Mouse (Mus musculus) spleen, adult 2 months (tissue): ENCODE data around the gene Fgf16. TPM values are rescaled to one million over a fixed set of nuclear protein-coding genes. Genes with fewer than 3 reads are reported as not detected.

Experiments used
- DNase-seq, 2 experiments: peaks; one replicate each; pipeline versions ENCODE4 v3.0.0 to v3.0.0-alpha.2; 2012 to 2021; ENCODE audit warnings: low spot score in 2 of 2, low read depth in 1 of 2
- H3K27ac ChIP-seq: fragments of 200-500 bp; 2 replicates; pipeline ENCODE4 v1.5.1; 2012; ENCODE audit warnings: low read length, inconsistent platforms; ENCODE audit not compliant: insufficient read depth
- H3K27me3 ChIP-seq: fragments of 200-500 bp; 2 replicates; pipeline ENCODE4 v1.6.1; 2012; ENCODE audit warnings: mild to moderate bottlenecking, moderate library complexity, low read length, inconsistent platforms; ENCODE audit not compliant: control insufficient read depth, insufficient read depth
- H3K36me3 ChIP-seq: fragments of 200-500 bp; 2 replicates; pipeline ENCODE4 v1.6.1; 2012; ENCODE audit warnings: mild to moderate bottlenecking, low read length, inconsistent platforms; ENCODE audit not compliant: control insufficient read depth, insufficient read depth
- H3K4me1 ChIP-seq: fragments of 200-500 bp; 2 replicates; pipeline ENCODE4 v1.6.1; 2011; ENCODE audit warnings: inconsistent platforms; ENCODE audit not compliant: control insufficient read depth, insufficient read depth, insufficient read length
- H3K4me3 ChIP-seq: fragments of 200-500 bp; 2 replicates; pipeline ENCODE4 v1.5.1; 2011; ENCODE audit warnings: mild to moderate bottlenecking, inconsistent platforms; ENCODE audit not compliant: insufficient read depth, insufficient read length; ENCODE audit errors: extremely low read depth
- CTCF ChIP-seq: fragments of 200-500 bp; IDR thresholded peaks from 2 replicates; pipeline ENCODE4 v1.5.1; 2011; ENCODE audit warnings: mild to moderate bottlenecking, inconsistent platforms; ENCODE audit not compliant: insufficient read depth, insufficient read length, insufficient replicate concordance; ENCODE audit errors: extremely low read depth
- POLR2A ChIP-seq: fragments of 200-500 bp; IDR thresholded peaks from 2 replicates; pipeline ENCODE4 v1.6.1; 2011; ENCODE audit warnings: low read depth, low read length, inconsistent platforms
- WGBS: fragments of 180-500 bp; shearing (Covaris S2); methylation state at CpG from one replicate; pipeline ENCODE4 v1.1.7; 2018; 5-methylcytosine and 5-hydroxymethylcytosine counted together
- polyA plus RNA-seq: library from polyadenylated mRNA; depleted of rRNA; stranded (reverse); fragments of >200 nt; gene quantifications from 2 replicates; pipeline ENCODE4 v1.2.3, GENCODE M21; 2012

Gene Fgf16
- polyA plus RNA-seq, 1 experiment, result 0.07 TPM

DNA sequence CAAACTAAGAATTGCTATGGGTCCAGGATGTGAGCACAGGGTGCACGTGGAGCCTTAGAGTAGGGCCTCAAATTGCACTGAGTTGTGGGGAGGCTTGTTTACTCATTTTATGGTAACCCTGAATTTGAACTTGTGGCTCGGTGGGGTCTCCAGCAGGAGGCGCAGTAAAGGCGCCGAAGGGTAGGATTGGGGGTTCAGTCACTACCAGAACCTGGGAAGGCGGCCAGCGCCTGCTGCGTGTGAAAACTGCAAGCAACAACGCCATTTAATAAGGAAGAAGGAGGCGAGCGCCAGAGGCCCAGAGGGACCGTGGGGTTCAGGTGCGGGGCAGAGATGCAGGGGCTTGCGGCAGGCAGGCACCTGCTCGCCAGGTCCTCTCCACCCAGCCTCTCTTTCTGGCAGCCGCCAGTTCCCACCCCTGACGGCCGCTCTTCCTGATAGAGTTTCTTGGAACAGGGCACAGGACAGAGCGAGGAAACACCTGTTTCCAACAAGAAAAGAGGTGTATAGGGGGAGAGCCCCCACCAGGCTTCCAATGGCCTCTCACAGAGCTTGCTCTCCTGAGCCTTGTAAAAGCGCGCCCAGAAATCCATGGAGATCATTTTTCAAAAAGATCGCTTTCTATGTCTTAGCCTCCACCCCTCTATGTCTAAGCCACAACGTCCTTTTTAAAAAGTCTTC is 1.1 kb upstream of the Fgf16 start:
- Histone ChIP-seq H3K27ac (no peak overlapping the region), H3K27me3 (peaks cover 11% of the 10 kb centered on the region), H3K4me1 (peaks cover 5% of the 10 kb centered on the region; the same call in 1 of the 2 replicates), H3K36me3 (no peaks in the 10 kb centered on the region), H3K4me3 (no peak overlapping the region)
- DNase-seq, result peak in 1 of 2 experiments; percentile 3
- TF ChIP-seq POLR2A, result no peak
- TF ChIP-seq CTCF, result no peak
- WGBS, result 20% methylated on average over 23 of the region's 23 CpGs

DNA sequence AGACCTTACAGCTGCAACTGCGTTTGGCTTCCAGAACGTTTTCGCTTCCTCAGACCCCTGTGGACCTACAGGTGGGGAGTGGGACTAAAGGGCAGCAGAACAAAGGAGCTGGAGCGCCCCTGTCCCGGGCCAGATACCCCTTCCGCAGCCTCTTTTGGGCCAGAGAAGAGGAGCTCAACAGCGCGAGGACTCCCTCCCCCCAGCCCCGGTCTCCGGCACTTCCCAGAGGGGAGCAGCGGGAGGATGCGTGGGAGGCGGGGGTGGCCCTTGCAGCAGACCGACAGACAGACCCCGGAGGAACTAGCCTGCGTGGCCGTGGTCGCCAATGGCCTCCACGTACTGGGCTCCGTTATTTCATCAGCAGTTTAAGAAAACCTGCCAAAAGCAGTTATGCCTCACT is 467 bp upstream of the Fgf16 start:
- TF ChIP-seq POLR2A (no peak), CTCF (no peak)
- Histone ChIP-seq H3K27ac (no peak overlapping the region), H3K27me3 (peaks cover 11% of the 10 kb centered on the region), H3K4me1 (peaks cover 5% of the 10 kb centered on the region; the same call in 1 of the 2 replicates), H3K36me3 (no peaks in the 10 kb centered on the region), H3K4me3 (peak overlapping the region; percentile 50; the same call in 1 of the 2 replicates)
- WGBS, result 19% methylated on average over 20 of the region's 20 CpGs
- DNase-seq, result no peak

DNA sequence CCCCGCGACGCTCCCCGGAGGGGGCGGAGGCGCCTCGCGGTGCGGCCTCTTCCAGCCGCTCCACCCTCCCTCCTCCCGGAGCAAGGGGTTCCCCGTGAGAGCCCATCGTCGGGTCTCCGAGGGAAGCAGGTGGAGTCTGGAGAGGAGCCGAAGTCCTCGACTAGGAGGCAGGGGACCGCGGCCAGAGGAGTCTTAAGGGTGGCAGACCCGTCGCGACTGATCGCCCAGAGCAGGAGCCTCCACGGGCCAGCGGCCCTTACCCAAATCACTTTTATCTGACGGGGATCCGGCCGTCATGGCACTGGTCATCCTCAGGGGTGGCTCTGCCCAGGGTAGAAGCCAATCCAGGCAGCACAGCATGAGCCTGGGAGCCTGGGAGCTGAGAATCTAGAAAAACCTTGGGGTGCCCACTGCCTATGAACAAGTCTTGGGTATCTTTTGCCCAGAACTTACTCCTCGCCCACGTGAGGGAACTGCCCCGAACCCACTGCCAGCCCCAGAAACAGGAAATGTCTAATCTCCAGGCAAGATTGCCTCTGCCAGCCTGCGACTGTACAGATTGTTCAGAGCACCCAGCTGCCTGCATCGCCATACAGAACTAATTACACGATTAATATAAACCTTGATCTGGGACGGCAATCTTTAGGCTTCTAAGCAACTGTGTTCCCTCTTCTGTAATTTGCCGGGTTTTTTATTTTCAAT is 1.1 kb downstream of the Fgf16 start:
- H3K4me3 ChIP-seq, result peak overlapping the region; percentile 50; the same call in 1 of the 2 replicates
- TF ChIP-seq POLR2A, result no peak
- no peak for TF ChIP-seq CTCF
- 23% methylated on average over 36 of the region's 36 CpGs for WGBS
- no peak overlapping the region for H3K27ac ChIP-seq
- no peak for DNase-seq
- H3K36me3 ChIP-seq, result no peaks in the 10 kb centered on the region
- peaks cover 5% of the 10 kb centered on the region; the same call in 1 of the 2 replicates for H3K4me1 ChIP-seq
- H3K27me3 ChIP-seq, result peaks cover 11% of the 10 kb centered on the region

GRCm38 (mm10) chrX:105766013-105766412 is 1.9 kb downstream of the Fgf16 start:
- Histone ChIP-seq H3K4me3 (no peak overlapping the region), H3K27me3 (peaks cover 11% of the 10 kb centered on the region), H3K36me3 (no peaks in the 10 kb centered on the region), H3K4me1 (peaks cover 5% of the 10 kb centered on the region; the same call in 1 of the 2 replicates), H3K27ac (no peak overlapping the region)
- no peak for DNase-seq
- 69% methylated on average over 6 of the region's 6 CpGs for WGBS
- TF ChIP-seq POLR2A (no peak), CTCF (no peak)

- Histone ChIP-seq H3K27ac (no peak overlapping the region), H3K27me3 (peaks cover 11% of the 10 kb centered on the region)
- 70% methylated on average over 9 of the region's 9 CpGs for WGBS
Observed at GRCm38 (mm10) chrX:105767177-105767764, 3.2 kb downstream of the Fgf16 start.

GRCm38 (mm10) chrX:105767932-105768331 is 3.9 kb downstream of the Fgf16 start:
- no peak overlapping the region for H3K27ac ChIP-seq
- TF ChIP-seq CTCF (no peak), POLR2A (no peak)
- DNase-seq, result no peak
- no peak overlapping the region for H3K4me3 ChIP-seq
- no peaks in the 10 kb centered on the region for H3K36me3 ChIP-seq
- H3K27me3 ChIP-seq, result peaks cover 11% of the 10 kb centered on the region
- peaks cover 5% of the 10 kb centered on the region; the same call in 1 of the 2 replicates for H3K4me1 ChIP-seq
- 89% methylated on average over 3 of the region's 3 CpGs for WGBS

More at GRCm38 (mm10) chrX:105767177-105767764, 3.2 kb downstream of the Fgf16 start:
- H3K36me3 ChIP-seq, result no peaks in the 10 kb centered on the region
- TF ChIP-seq POLR2A (no peak), CTCF (no peak)
- H3K4me3 ChIP-seq, result no peak overlapping the region
- H3K4me1 ChIP-seq, result peaks cover 5% of the 10 kb centered on the region; the same call in 1 of the 2 replicates
- no peak for DNase-seq

DNA sequence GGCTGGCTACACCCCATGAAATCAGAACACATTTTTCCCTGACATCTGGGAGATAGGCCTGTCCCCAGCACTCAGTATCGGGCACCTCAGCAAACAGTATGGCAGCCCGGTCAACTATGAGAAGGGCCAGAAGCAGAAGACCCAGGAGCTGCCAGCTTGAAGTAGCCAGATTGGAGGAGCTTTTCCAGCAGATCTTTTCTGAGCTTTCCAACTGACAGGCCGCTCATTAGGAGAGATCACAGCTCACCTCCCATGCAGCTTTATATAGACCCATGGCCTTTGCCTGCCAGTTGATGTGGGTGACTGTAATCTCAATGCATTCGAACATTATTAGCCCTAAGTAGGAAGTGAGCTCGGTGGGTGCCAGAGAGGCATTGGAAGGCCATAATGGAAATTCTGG is 9.2 kb downstream of the Fgf16 start:
- Histone ChIP-seq H3K36me3 (no peaks in the 10 kb centered on the region), H3K27ac (no peak overlapping the region), H3K27me3 (no peaks in the 10 kb centered on the region), H3K4me3 (no peak overlapping the region), H3K4me1 (no peaks in the 10 kb centered on the region)
- WGBS, result 86% methylated on average over 5 of the region's 5 CpGs
- TF ChIP-seq POLR2A (no peak), CTCF (no peak)
- no peak for DNase-seq
